Mouse (Mus musculus): Measurements from ENCODE around the gene Plekhm2. TPM values are rescaled to one million over a fixed set of nuclear protein-coding genes. Genes with fewer than 3 reads are reported as not detected.

The Plekhm2 gene
- polyA plus RNA-seq, 1 experiment from 2014 or later = 3.5 TPM

DNA sequence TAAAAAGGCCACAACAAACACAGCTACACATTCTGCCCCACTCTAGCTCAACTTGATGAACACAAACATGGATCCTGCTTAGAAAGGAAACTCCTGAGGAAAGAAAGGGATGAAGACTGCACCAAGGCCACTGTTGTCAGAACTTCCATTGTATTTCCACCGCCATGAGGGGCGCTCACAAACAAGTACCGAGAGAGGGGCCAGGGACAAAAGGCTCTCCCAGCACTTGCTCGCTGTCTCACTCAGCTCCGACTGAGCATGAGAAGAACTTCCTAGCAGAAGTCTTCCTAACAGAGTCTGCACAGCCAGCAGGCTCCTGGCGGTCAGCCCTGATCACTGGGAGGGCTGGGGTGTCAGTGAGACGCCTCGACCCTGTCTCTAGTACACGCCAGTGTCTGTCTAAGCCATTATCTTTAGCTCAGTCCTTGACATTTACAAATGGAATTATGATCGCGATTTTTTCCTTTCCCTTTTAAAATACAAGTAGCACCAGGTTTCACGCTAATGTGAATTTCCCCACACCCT lies 18.1 kb upstream of the Plekhm2 start:
- H3K4me1 ChIP-seq (replicated peaks; ENCODE audit: control insufficient read depth, insufficient read depth) = 0 out of 2 replicates have a peak, but pooled peaks cover 3% of the 10 kb centered on the region
- H3K4me2 ChIP-seq (replicated peaks; ENCODE audit: low read depth) = no peak overlapping the region
- 68% methylated on average over 12 of the region's 12 CpGs for WGBS
- peak overlapping the region; percentile 53 for H3K27ac ChIP-seq (replicated peaks)
- no peak overlapping the region for H3K4me3 ChIP-seq (ENCODE audit: low read depth, low read length)
- DNase-seq (ENCODE audit: low spot score) (no peak), ATAC-seq (ENCODE audit: low FRiP score, low TSS enrichment) (no peak)
- H3K9ac ChIP-seq (ENCODE audit: low read length) = no peak overlapping the region; the same call in 1 of the 2 replicates
- TF ChIP-seq EP300 (optimal IDR thresholded peaks at IDR 0.05) (no peak), CTCF (IDR thresholded peaks at IDR 0.05; ENCODE audit: low read depth) (no peak)
- no peaks in the 10 kb centered on the region for H3K27me3 ChIP-seq (ENCODE audit: control insufficient read depth, insufficient read depth, low read length)
- peaks cover 16% of the 10 kb centered on the region for H3K36me3 ChIP-seq (ENCODE audit: control insufficient read depth, insufficient read depth, low read length)
- H3K9me3 ChIP-seq (ENCODE audit: control insufficient read depth, low read length) = no peaks in the 10 kb centered on the region

DNA sequence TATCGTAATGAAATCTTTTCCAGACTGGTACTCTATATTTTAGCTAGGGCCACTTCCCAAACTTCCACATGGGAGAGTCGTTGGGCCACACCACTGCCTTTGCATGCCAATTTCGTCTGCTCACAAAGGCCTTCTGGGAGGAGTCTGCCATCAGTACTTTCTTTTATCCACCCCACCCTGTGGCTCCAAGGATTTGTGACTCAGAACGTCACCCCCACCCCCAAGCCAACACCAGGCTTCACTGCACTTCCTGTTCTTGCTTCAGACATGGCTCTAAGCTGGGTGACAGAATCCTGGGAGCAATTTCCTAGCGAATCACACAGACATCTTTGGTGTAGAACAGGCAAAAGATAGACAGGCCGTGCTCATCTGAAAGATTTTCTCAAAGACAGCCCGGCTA lies 17.1 kb upstream of the Plekhm2 start:
- WGBS = 42% methylated on average over 7 of the region's 7 CpGs
- peak; percentile 84 for ATAC-seq (ENCODE audit: low FRiP score, low TSS enrichment)
- Histone ChIP-seq H3K4me1 (replicated peaks; ENCODE audit: control insufficient read depth, insufficient read depth) (0 out of 2 replicates have a peak, but pooled peaks cover 3% of the 10 kb centered on the region), H3K9me3 (ENCODE audit: control insufficient read depth, low read length) (no peaks in the 10 kb centered on the region), H3K4me2 (replicated peaks; ENCODE audit: low read depth) (no peak overlapping the region), H3K27me3 (ENCODE audit: control insufficient read depth, insufficient read depth, low read length) (no peaks in the 10 kb centered on the region), H3K36me3 (ENCODE audit: control insufficient read depth, insufficient read depth, low read length) (peaks cover 16% of the 10 kb centered on the region), H3K4me3 (ENCODE audit: low read depth, low read length) (no peak overlapping the region), H3K27ac (replicated peaks) (peak overlapping the region; percentile 40; the same call in 1 of the 2 replicates), H3K9ac (ENCODE audit: low read length) (no peak overlapping the region)
- TF ChIP-seq CTCF (IDR thresholded peaks at IDR 0.05; ENCODE audit: low read depth) (no peak), EP300 (optimal IDR thresholded peaks at IDR 0.05) (no peak)
- peak; percentile 72 for DNase-seq (ENCODE audit: low spot score)

DNA sequence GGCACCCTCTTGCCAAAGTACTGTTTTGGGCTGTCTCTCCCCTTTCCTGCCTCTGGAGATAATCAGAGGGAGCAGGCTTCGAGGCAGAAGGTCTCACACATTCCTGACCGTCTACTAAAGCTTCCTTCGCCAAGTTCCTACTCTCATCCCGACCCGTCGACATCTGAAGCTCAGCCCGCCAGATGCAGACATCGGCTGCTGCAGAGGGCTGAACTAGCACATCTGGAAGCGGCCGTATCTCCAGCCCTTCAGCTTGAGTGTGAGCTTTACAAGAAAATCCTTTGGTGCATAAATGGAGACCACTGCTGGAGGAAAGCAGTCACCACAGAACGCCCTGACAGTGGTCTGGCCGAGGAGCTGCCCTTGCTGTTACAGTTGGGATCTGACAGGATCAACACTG lies 16.2 kb upstream of the Plekhm2 start:
- Histone ChIP-seq H3K27ac (replicated peaks) (no peak overlapping the region), H3K4me3 (ENCODE audit: low read depth, low read length) (no peak overlapping the region), H3K36me3 (ENCODE audit: control insufficient read depth, insufficient read depth, low read length) (peaks cover 16% of the 10 kb centered on the region), H3K9me3 (ENCODE audit: control insufficient read depth, low read length) (no peaks in the 10 kb centered on the region), H3K4me2 (replicated peaks; ENCODE audit: low read depth) (no peak overlapping the region), H3K9ac (ENCODE audit: low read length) (no peak overlapping the region; the same call in 1 of the 2 replicates), H3K27me3 (ENCODE audit: control insufficient read depth, insufficient read depth, low read length) (no peaks in the 10 kb centered on the region), H3K4me1 (replicated peaks; ENCODE audit: control insufficient read depth, insufficient read depth) (0 out of 2 replicates have a peak, but pooled peaks cover 3% of the 10 kb centered on the region)
- ATAC-seq (ENCODE audit: low FRiP score, low TSS enrichment) = no peak
- TF ChIP-seq CTCF (IDR thresholded peaks at IDR 0.05; ENCODE audit: low read depth) (peak; percentile 22; the same call in 1 of the 2 replicates), EP300 (optimal IDR thresholded peaks at IDR 0.05) (no peak)
- DNase-seq (ENCODE audit: low spot score) = no peak
- WGBS = 56% methylated on average over 12 of the region's 12 CpGs

DNA sequence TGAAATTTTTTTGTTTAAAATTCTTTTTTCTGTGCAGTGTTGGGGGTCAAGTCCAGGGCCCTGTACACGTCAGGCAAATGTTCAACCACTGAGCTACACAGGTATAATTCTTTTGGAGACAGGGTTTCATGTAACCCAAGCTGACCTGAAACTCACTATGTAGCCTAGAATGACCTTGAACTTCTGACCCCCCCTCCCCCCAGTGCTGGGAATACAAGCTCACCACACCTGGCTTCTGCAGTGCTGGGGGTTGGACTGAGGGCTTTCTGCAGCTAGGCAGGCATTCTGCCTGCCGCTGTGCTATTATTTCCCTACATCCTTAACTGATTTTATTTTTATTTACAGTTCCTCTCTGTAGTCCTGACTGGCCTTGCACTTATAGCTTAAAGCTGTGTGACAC lies 14.3 kb upstream of the Plekhm2 start:
- TF ChIP-seq EP300 (optimal IDR thresholded peaks at IDR 0.05) (no peak), CTCF (IDR thresholded peaks at IDR 0.05; ENCODE audit: low read depth) (no peak)
- no peaks in the 10 kb centered on the region for H3K27me3 ChIP-seq (ENCODE audit: control insufficient read depth, insufficient read depth, low read length)
- H3K36me3 ChIP-seq (ENCODE audit: control insufficient read depth, insufficient read depth, low read length) = peaks cover 3% of the 10 kb centered on the region
- WGBS = 83% methylated on average over 2 of the region's 2 CpGs
- no peak for DNase-seq (ENCODE audit: low spot score)
- ATAC-seq (ENCODE audit: low FRiP score, low TSS enrichment) = no peak
- H3K4me2 ChIP-seq (replicated peaks; ENCODE audit: low read depth) = no peak overlapping the region
- no peak overlapping the region for H3K27ac ChIP-seq (replicated peaks)
- H3K4me1 ChIP-seq (replicated peaks; ENCODE audit: control insufficient read depth, insufficient read depth) = 0 out of 2 replicates have a peak, but pooled peaks cover 3% of the 10 kb centered on the region
- H3K9ac ChIP-seq (ENCODE audit: low read length) = no peak overlapping the region
- H3K4me3 ChIP-seq (ENCODE audit: low read depth, low read length) = no peak overlapping the region
- no peaks in the 10 kb centered on the region for H3K9me3 ChIP-seq (ENCODE audit: control insufficient read depth, low read length)

DNA sequence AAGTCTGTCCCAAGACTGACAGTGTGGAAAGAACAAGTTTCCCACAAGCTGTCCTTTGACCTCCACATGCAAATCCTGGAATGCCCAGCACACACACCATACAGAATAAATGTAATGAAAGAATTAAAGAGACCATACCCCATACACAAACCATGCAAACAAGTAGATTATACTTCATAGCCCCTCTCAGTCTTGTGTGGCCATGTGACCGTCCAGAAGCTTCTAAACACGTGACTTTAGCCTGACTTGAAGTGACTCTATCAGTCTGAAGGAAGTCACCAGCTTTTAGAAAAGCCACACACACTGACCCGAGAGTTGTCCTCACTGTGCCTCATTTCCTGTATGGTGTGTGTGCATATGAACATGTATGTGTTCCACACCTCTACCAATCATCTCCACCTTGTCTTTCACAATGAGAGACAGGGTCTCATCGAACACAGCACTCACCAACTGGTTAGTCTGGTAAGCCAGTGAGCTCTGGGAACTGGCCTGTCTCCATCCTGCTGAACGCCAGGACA lies 11.8 kb upstream of the Plekhm2 start:
- H3K4me1 ChIP-seq (replicated peaks; ENCODE audit: control insufficient read depth, insufficient read depth) = no peaks in the 10 kb centered on the region
- TF ChIP-seq CTCF (IDR thresholded peaks at IDR 0.05; ENCODE audit: low read depth) (no peak), EP300 (optimal IDR thresholded peaks at IDR 0.05) (no peak)
- H3K27me3 ChIP-seq (ENCODE audit: control insufficient read depth, insufficient read depth, low read length) = no peaks in the 10 kb centered on the region
- no peak for ATAC-seq (ENCODE audit: low FRiP score, low TSS enrichment)
- no peaks in the 10 kb centered on the region for H3K9me3 ChIP-seq (ENCODE audit: control insufficient read depth, low read length)
- 81% methylated on average over 5 of the region's 5 CpGs for WGBS
- H3K4me2 ChIP-seq (replicated peaks; ENCODE audit: low read depth) = no peak overlapping the region
- H3K4me3 ChIP-seq (ENCODE audit: low read depth, low read length) = no peak overlapping the region
- no peak overlapping the region for H3K9ac ChIP-seq (ENCODE audit: low read length)
- no peak overlapping the region for H3K27ac ChIP-seq (replicated peaks)
- DNase-seq (ENCODE audit: low spot score) = no peak
- H3K36me3 ChIP-seq (ENCODE audit: control insufficient read depth, insufficient read depth, low read length) = no peaks in the 10 kb centered on the region; the same call in 1 of the 2 replicates

- no peaks in the 10 kb centered on the region for H3K9me3 ChIP-seq (ENCODE audit: control insufficient read depth, low read length)
- H3K4me2 ChIP-seq (replicated peaks; ENCODE audit: low read depth) = no peak overlapping the region
- ATAC-seq (ENCODE audit: low FRiP score, low TSS enrichment) (0 out of 2 replicates have a peak, but pooled peaks have one; percentile 36), DNase-seq (ENCODE audit: low spot score) (no peak)
- H3K4me1 ChIP-seq (replicated peaks; ENCODE audit: control insufficient read depth, insufficient read depth) = no peaks in the 10 kb centered on the region
- H3K4me3 ChIP-seq (ENCODE audit: low read depth, low read length) = no peak overlapping the region
- TF ChIP-seq CTCF (IDR thresholded peaks at IDR 0.05; ENCODE audit: low read depth) (no peak), EP300 (optimal IDR thresholded peaks at IDR 0.05) (no peak)
- H3K27ac ChIP-seq (replicated peaks) = no peak overlapping the region
- H3K27me3 ChIP-seq (ENCODE audit: control insufficient read depth, insufficient read depth, low read length) = no peaks in the 10 kb centered on the region
- H3K9ac ChIP-seq (ENCODE audit: low read length) = no peak overlapping the region
- WGBS = 73% methylated on average over 13 of the region's 13 CpGs
- no peaks in the 10 kb centered on the region; the same call in 1 of the 2 replicates for H3K36me3 ChIP-seq (ENCODE audit: control insufficient read depth, insufficient read depth, low read length)
Observed at GRCm38 (mm10) chr4:141672325-141672724, 7.6 kb upstream of the Plekhm2 start.

All from stomach, postnatal 0 days (tissue).